In genomic region chr8:11634331-11635011, GRCm38 (mm10) we compare ENCODE assay signal across 8 mouse cellular contexts. TPM values are rescaled to one million over a fixed set of nuclear protein-coding genes. Genes with fewer than 3 reads are reported as not detected.
DNase-seq lines count a peak whose midpoint lies in the region; ATAC-seq and TF ChIP-seq lines count a peak whose summit lies in the region.

No protein-coding gene starts in this region.

- no peaks in the 10 kb centered on the region for H3K9me3 ChIP-seq in hindbrain, embryonic 10.5 days

- TF ChIP-seq CTCF in liver, adult 2 months (IDR thresholded peaks at IDR 0.05; ENCODE audit: low read depth, low read length) = no peak

- no peak overlapping the region for H3K27ac ChIP-seq in liver, adult 2 months (replicated peaks; ENCODE audit: insufficient read depth, low read depth, low read length)
- no peak overlapping the region for H3K27ac ChIP-seq in brown adipose tissue, adult 24 weeks (replicated peaks; ENCODE audit: low read depth, low read length)
- H3K27ac ChIP-seq in hindbrain, embryonic 10.5 days = peak overlapping the region; percentile 99

- H3K9ac ChIP-seq in liver, adult 2 months (ENCODE audit: low read depth, low read length) = peak overlapping the region; percentile 80

- peak; percentile 24 for DNase-seq in liver, adult 2 months (ENCODE audit: extremely low read depth, low read depth, low spot score)
- no peak for DNase-seq in liver
- DNase-seq in hindbrain, embryonic 10.5 days (ENCODE audit: low spot score) = no peak
- no peak for DNase-seq in adrenal gland, postnatal 14 days
- no peak for DNase-seq in layer of hippocampus, adult 8-10 months (ENCODE audit: low spot score in 2 of 2)

- H3K27me3 ChIP-seq in liver, adult 2 months (ENCODE audit: control insufficient read depth, insufficient read depth, low read length) = no peaks in the 10 kb centered on the region
- no peaks in the 10 kb centered on the region for H3K27me3 ChIP-seq in hindbrain, embryonic 10.5 days (ENCODE audit: insufficient read depth, poor library complexity, severe bottlenecking)

- peaks cover 5% of the 10 kb centered on the region; the same call in 1 of the 2 replicates for H3K79me2 ChIP-seq in liver, adult 2 months (ENCODE audit: control insufficient read depth, insufficient read depth, low read length)

- peaks cover 19% of the 10 kb centered on the region; the same call in 1 of the 2 replicates for H3K4me1 ChIP-seq in liver, adult 2 months (ENCODE audit: control insufficient read depth, insufficient read depth, low read length)
- H3K4me1 ChIP-seq in brown adipose tissue, adult 24 weeks (ENCODE audit: control insufficient read depth, insufficient read depth, insufficient read length, low read length) = peaks cover 5% of the 10 kb centered on the region; the same call in 1 of the 2 replicates
- H3K4me1 ChIP-seq in hindbrain, embryonic 10.5 days (replicated peaks) = peaks cover 39% of the 10 kb centered on the region

- peaks cover 4% of the 10 kb centered on the region; the same call in 1 of the 2 replicates for H3K36me3 ChIP-seq in liver, adult 2 months (ENCODE audit: control insufficient read depth, insufficient read depth, low read length)
- H3K36me3 ChIP-seq in hindbrain, embryonic 10.5 days = peaks cover 46% of the 10 kb centered on the region

- TF ChIP-seq POLR2A in liver, adult 2 months (IDR thresholded peaks at IDR 0.05; ENCODE audit: extremely low read depth, insufficient read depth, low read length) = no peak

- ATAC-seq in megakaryocyte progenitor cell, adult 5-6 weeks (replicated peaks; ENCODE audit: poor library complexity) = 0 out of 2 replicates have a peak, but pooled peaks have one; percentile 1
- no peak for ATAC-seq in frontal cortex, adult (ENCODE audit: low TSS enrichment)

- H3K4me3 ChIP-seq in liver, adult 2 months (ENCODE audit: insufficient read depth, low read depth, low read length) = peak overlapping the region; percentile 71
- peak overlapping the region; percentile 86 for H3K4me3 ChIP-seq in brown adipose tissue, adult 24 weeks (ENCODE audit: insufficient read depth, low read depth, low read length)
- H3K4me3 ChIP-seq in hindbrain, embryonic 10.5 days = peak overlapping the region; percentile 94

- WGBS in liver, adult 2 months = 2% methylated on average over 39 of the region's 39 CpGs
- under 1% methylated on average over 39 of the region's 39 CpGs for WGBS in hindbrain, embryonic 10.5 days

RNA-seq across cellular contexts. Expression of gene Ankrd10, which starts 1.1 kb away (rescaled TPM):
- 13.5 and 15.1 TPM in 2 replicates for total RNA-seq in liver, adult 2 months (2014; rRNA removed)
- polyA plus RNA-seq in liver, adult 2 months (2012; rRNA removed) = 8.9 and 12.3 TPM in 2 replicates
- 4.5 and 10.3 TPM in 2 replicates for polyA plus RNA-seq in brown adipose tissue, adult 24 weeks (2012; ENCODE audit: insufficient read depth, insufficient read length, missing spikeins)
- 92.6 and 108 TPM in 2 replicates for polyA plus RNA-seq in hindbrain, embryonic 10.5 days (2016; fragmentation: Nextera tagmentation; extraction: Ambion mirVana)
- 87.0 and 98.7 TPM in 2 replicates for total RNA-seq in megakaryocyte progenitor cell, adult 5-6 weeks (2015)
- total RNA-seq in megakaryocyte progenitor cell, adult 5-6 weeks (2017) = 63.9 and 67.6 TPM in 2 replicates
- total RNA-seq in adrenal gland, postnatal 14 days (2021) = 57.2 and 61.8 TPM in 2 replicates
- 10 to 100 TPM; 51.0 to 76.2 (median 67.2) TPM for total RNA-seq in layer of hippocampus, adult 8-10 months (2022)
